Mouse (Mus musculus): ENCODE measurements around the gene Fau. TPM values are rescaled to one million over a fixed set of nuclear protein-coding genes. Genes with fewer than 3 reads are reported as not detected.
A peak's percentile ranks its signal among the peaks of the same experiment; 100 is the strongest.

The Fau gene
- polyA plus RNA-seq, 1 experiment = 701 TPM

GRCm38 (mm10) chr19:6076564-6077393 is 19.1 kb downstream of the Fau start, which contains the start of gene Vps51:
Vps51 (minus strand) TSS chr19:6077231.
- H3K4me3 ChIP-seq (ENCODE audit: insufficient read depth, low read depth, low read length) = peak within 1 kb of the TSS; percentile 83
- peak within 1 kb of the TSS; percentile 75 for H3K27ac ChIP-seq (replicated peaks; ENCODE audit: low read depth, low read length)
- peaks cover 4% of the 10 kb centered on the region for H3K4me1 ChIP-seq (ENCODE audit: control insufficient read depth, insufficient read depth, insufficient read length, low read length)

GRCm38 (mm10) chr19:6079983-6080480 is 22.4 kb downstream of the Fau start, which contains the start of gene Tmem262:
Tmem262 (plus strand) TSS chr19:6080033.
- Histone ChIP-seq H3K27ac (replicated peaks; ENCODE audit: low read depth, low read length) (no peak within 1 kb of the TSS), H3K4me3 (ENCODE audit: insufficient read depth, low read depth, low read length) (no peak within 1 kb of the TSS), H3K4me1 (ENCODE audit: control insufficient read depth, insufficient read depth, insufficient read length, low read length) (peaks cover 8% of the 10 kb centered on the region)

GRCm38 (mm10) chr19:6082156-6082555 is 24.5 kb downstream of the Fau start, which contains the start of gene Gm28374:
Gm28374 (minus strand) TSS chr19:6082256.
- H3K4me1 ChIP-seq (ENCODE audit: control insufficient read depth, insufficient read depth, insufficient read length, low read length) = peaks cover 4% of the 10 kb centered on the region; the same call in 1 of the 2 replicates
- no peak within 1 kb of the TSS for H3K27ac ChIP-seq (replicated peaks; ENCODE audit: low read depth, low read length)
- no peak within 1 kb of the TSS for H3K4me3 ChIP-seq (ENCODE audit: insufficient read depth, low read depth, low read length)

- Histone ChIP-seq H3K27ac (replicated peaks; ENCODE audit: low read depth, low read length) (peak within 1 kb of the TSS; percentile 36), H3K4me1 (ENCODE audit: control insufficient read depth, insufficient read depth, insufficient read length, low read length) (peaks cover 4% of the 10 kb centered on the region; the same call in 1 of the 2 replicates), H3K4me3 (ENCODE audit: insufficient read depth, low read depth, low read length) (peak within 1 kb of the TSS; percentile 63)
These were observed 27.0 kb downstream of the Fau start, which contains the start of the genes Zfpl1 and Cdca5 for GRCm38 (mm10) chr19:6084478-6085248. Zfpl1 (minus strand) TSS chr19:6084956. Cdca5 (plus strand) TSS chr19:6084983.

DNA sequence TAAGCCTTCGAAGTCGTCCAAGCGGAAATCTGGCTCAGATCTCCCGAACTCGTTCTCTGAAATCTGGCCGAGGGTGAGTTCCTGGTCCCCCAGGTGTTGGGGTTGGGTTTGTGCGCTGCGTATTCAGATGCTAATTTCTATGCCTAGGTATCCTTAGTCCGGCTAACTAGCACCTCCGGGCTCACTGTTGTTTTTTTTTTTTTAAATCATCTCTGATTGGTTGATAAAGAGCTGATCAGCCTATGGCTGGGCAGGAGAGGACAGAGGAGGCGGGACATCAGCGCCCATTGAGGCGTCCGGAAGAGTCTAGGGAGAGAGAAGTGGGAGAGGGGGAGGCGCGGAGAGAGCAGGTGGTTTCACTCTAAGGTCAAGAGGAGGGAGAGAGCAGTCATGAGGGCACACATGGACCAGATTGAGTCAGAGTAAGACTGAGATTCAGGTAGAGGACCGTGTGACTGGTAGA is 27.8 kb downstream of the Fau start:
- peaks cover 4% of the 10 kb centered on the region; the same call in 1 of the 2 replicates for H3K4me1 ChIP-seq (ENCODE audit: control insufficient read depth, insufficient read depth, insufficient read length, low read length)
- peak overlapping the region; percentile 61 for H3K4me3 ChIP-seq (ENCODE audit: insufficient read depth, low read depth, low read length)
- no peak overlapping the region for H3K27ac ChIP-seq (replicated peaks; ENCODE audit: low read depth, low read length)

DNA sequence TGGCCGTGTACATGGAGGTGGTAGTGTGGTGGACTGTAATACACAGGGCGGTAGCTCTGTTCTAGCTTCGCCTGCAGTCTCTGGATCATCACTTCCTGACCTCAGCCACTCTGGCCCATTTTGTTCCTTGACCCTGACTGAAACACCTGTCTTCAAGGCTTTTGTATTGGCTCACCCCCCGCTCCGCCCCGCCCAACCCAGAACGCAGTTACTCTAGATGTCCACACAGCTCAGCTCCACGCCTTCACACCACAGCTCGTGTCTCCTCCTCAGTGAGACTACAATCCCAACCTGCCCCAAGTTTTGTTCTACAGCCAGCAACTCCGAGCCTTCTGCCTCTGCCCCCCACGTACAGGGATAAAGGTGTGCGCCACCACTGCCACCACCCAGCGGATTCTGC is 31.2 kb downstream of the Fau start:
- no peak overlapping the region for H3K4me3 ChIP-seq (ENCODE audit: insufficient read depth, low read depth, low read length)
- peaks cover 2% of the 10 kb centered on the region; the same call in 1 of the 2 replicates for H3K4me1 ChIP-seq (ENCODE audit: control insufficient read depth, insufficient read depth, insufficient read length, low read length)
- no peak overlapping the region for H3K27ac ChIP-seq (replicated peaks; ENCODE audit: low read depth, low read length)

- Histone ChIP-seq H3K4me1 (ENCODE audit: control insufficient read depth, insufficient read depth, insufficient read length, low read length) (no peaks in the 10 kb centered on the region), H3K27ac (replicated peaks; ENCODE audit: low read depth, low read length) (no peak within 1 kb of the TSS), H3K4me3 (ENCODE audit: insufficient read depth, low read depth, low read length) (no peak within 1 kb of the TSS)
These were observed 36.5 kb downstream of the Fau start, which contains the start of gene AC131692.1 for GRCm38 (mm10) chr19:6094119-6094518. AC131692.1 (plus strand) TSS chr19:6094419.

DNA sequence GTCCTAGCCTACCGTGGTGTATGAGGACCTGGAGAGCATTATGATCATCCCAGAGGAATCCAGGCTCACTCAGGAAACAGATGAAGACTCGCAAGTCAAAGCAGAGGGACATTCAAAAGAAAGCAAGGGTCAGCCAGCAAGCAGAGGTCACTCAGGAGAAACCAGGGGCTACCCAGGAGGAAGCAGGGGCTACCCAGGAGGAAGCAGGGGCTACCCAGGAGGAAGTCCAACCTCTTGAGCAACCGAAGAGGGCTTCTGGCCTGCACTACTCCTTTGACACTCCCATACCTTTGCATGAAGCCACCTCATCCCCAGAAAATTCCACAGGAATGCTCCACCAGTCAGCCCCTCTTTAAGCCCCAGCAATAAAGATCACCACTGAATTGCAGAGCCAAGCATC is 40.2 kb downstream of the Fau start:
- Histone ChIP-seq H3K4me3 (ENCODE audit: insufficient read depth, low read depth, low read length) (no peak overlapping the region), H3K4me1 (ENCODE audit: control insufficient read depth, insufficient read depth, insufficient read length, low read length) (no peaks in the 10 kb centered on the region), H3K27ac (replicated peaks; ENCODE audit: low read depth, low read length) (no peak overlapping the region)

GRCm38 (mm10) chr19:6101186-6101585 is 43.5 kb downstream of the Fau start:
- H3K4me3 ChIP-seq (ENCODE audit: insufficient read depth, low read depth, low read length) = no peak overlapping the region

GRCm38 (mm10) chr19:6102169-6102853 is 44.7 kb downstream of the Fau start:
- Histone ChIP-seq H3K4me1 (ENCODE audit: control insufficient read depth, insufficient read depth, insufficient read length, low read length) (no peaks in the 10 kb centered on the region), H3K4me3 (ENCODE audit: insufficient read depth, low read depth, low read length) (no peak overlapping the region), H3K27ac (replicated peaks; ENCODE audit: low read depth, low read length) (no peak overlapping the region)

More at GRCm38 (mm10) chr19:6101186-6101585, 43.5 kb downstream of the Fau start:
- Histone ChIP-seq H3K4me1 (ENCODE audit: control insufficient read depth, insufficient read depth, insufficient read length, low read length) (no peaks in the 10 kb centered on the region), H3K27ac (replicated peaks; ENCODE audit: low read depth, low read length) (no peak overlapping the region)

GRCm38 (mm10) chr19:6104476-6104875 is 46.8 kb downstream of the Fau start:
- Histone ChIP-seq H3K27ac (replicated peaks; ENCODE audit: low read depth, low read length) (no peak overlapping the region), H3K4me1 (ENCODE audit: control insufficient read depth, insufficient read depth, insufficient read length, low read length) (no peaks in the 10 kb centered on the region), H3K4me3 (ENCODE audit: insufficient read depth, low read depth, low read length) (no peak overlapping the region)

DNA sequence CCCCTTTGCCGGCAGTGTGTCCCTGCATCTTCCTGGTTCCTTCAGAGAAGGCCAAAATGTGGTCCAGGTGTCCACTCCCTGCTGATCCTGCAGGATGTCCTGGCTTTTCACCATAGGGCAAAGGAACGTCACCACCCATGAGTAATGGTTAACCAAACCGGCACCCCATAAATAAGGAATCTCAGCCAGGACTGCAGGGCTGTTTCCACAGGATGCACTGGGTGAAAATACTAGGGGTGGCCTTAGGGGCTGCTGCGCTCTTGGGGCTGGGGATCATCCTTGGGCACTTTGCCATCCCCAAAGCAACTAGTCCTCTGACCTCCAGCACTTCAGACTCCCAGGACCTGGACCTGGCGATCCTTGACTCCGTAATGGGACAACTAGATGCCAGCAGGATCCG is 47.9 kb downstream of the Fau start, which contains the start of gene Naaladl1:
Gene Naaladl1 (plus strand): TSS at position 197 of the 400 bp plus-strand sequence.
- Histone ChIP-seq H3K27ac (replicated peaks; ENCODE audit: low read depth, low read length) (no peak within 1 kb of the TSS), H3K4me3 (ENCODE audit: insufficient read depth, low read depth, low read length) (no peak within 1 kb of the TSS), H3K4me1 (ENCODE audit: control insufficient read depth, insufficient read depth, insufficient read length, low read length) (no peaks in the 10 kb centered on the region)
